Mouse (Mus musculus) bone marrow macrophage, adult 2 months (primary cell): ENCODE results near the gene Kazn.

ENCODE experiments used
- CTCF ChIP-seq: IDR thresholded peaks from 2 replicates; pipeline ENCODE4 v1.5.1; 2012; ENCODE audit warnings: low read depth, mild to moderate bottlenecking, low read length, moderate library complexity
- POLR2A ChIP-seq: IDR thresholded peaks from 2 replicates; pipeline ENCODE4 v1.6.1; 2012; ENCODE audit warnings: mild to moderate bottlenecking, low read depth, low read length, borderline replicate concordance

GRCm38 (mm10) chr4:142285471-142285870 lies 46.3 kb upstream of the Kazn start:
- TF ChIP-seq CTCF (no peak), POLR2A (no peak)
